Mouse (Mus musculus) ES-Bruce4 (cell line): ENCODE results near the gene Ddr2.
"Not testable (repeated sequence)": the region's sequence is repeated elsewhere in the genome, so short reads cannot be mapped to it uniquely, and the experiment has no call there.

Source experiments
- CTCF ChIP-seq: IDR thresholded peaks from one replicate; pipeline ENCODE4 v1.8.1; 2011; ENCODE audit warnings: low read depth, low read length
- EP300 ChIP-seq: IDR thresholded peaks from 2 replicates; pipeline ENCODE4 v1.6.1; 2011; ENCODE audit warnings: low read depth, low read length; ENCODE audit not compliant: insufficient read depth
- POLR2A ChIP-seq: IDR thresholded peaks from one replicate; pipeline ENCODE4 v1.8.1; 2011; ENCODE audit warnings: low read length; ENCODE audit not compliant: insufficient read depth

DNA sequence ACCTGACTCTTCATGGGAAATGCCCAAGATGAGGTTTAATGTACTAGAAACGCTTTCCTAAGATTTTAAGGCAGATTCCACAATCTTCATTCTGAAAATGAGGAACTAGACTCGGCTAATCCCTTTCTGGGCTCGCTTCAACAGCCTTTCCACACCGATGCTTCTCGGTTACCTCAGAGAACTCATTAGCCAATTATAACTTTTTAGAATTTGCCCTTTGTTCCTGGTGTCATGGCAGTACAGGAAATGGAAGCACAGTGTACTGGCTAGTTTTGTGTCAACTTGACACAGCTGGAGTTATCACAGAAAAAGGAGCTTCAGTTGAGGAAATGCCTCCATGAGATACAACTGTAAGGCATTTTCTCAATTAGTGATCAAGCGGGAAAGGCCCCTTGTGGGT, 116.7 kb downstream of the Ddr2 start:
- not testable (repeated sequence) for TF ChIP-seq CTCF, POLR2A, EP300
